Mouse (Mus musculus) kidney, embryonic 15.5 days (tissue): ENCODE results near the gene Drc7. TPM values are rescaled to one million over a fixed set of nuclear protein-coding genes. Genes with fewer than 3 reads are reported as not detected.

Experiments used
- ATAC-seq: fragments of 200-750 bp; cut with Nextera tagmentation; replicated peaks from 2 replicates; pipeline ENCODE4 v1.8.0; 2017; ENCODE audit warnings: moderate TSS enrichment; ENCODE audit not compliant: low FRiP score
- H3K27ac ChIP-seq: fragments of 300-500 bp; sonication (generic); 2 replicates; pipeline ENCODE4 v1.5.1; 2015; ENCODE audit warnings: mild to moderate bottlenecking, inconsistent platforms
- H3K27me3 ChIP-seq: fragments of 300-500 bp; sonication (generic); 2 replicates; pipeline ENCODE4 v1.6.1; 2015; ENCODE audit warnings: inconsistent platforms
- H3K36me3 ChIP-seq: fragments of 300-500 bp; sonication (generic); 2 replicates; pipeline ENCODE4 v1.6.1; 2015; ENCODE audit warnings: inconsistent platforms
- H3K4me1 ChIP-seq: fragments of 300-500 bp; sonication (generic); 2 replicates; pipeline ENCODE4 v1.6.1; 2015; ENCODE audit warnings: inconsistent platforms
- H3K4me2 ChIP-seq: fragments of 300-500 bp; sonication (generic); 2 replicates; pipeline ENCODE4 v1.6.1; 2015; ENCODE audit warnings: moderate library complexity, mild to moderate bottlenecking, inconsistent platforms
- H3K4me3 ChIP-seq: fragments of 300-500 bp; sonication (generic); replicated peaks from 2 replicates; pipeline ENCODE4 v1.5.1; 2015; ENCODE audit warnings: mild to moderate bottlenecking, inconsistent platforms
- H3K9ac ChIP-seq: fragments of 300-500 bp; sonication (generic); 2 replicates; pipeline ENCODE4 v1.6.1; 2015; ENCODE audit warnings: mild to moderate bottlenecking, inconsistent platforms
- H3K9me3 ChIP-seq: fragments of 300-500 bp; sonication (generic); replicated peaks from 2 replicates; pipeline ENCODE4 v1.6.1; 2016; ENCODE audit warnings: inconsistent platforms
- WGBS: fragments of 180-500 bp; shearing (Covaris S2); methylation state at CpG from one replicate; pipeline ENCODE4 v1.1.7; 2015; ENCODE audit warnings: mixed read lengths; 5-methylcytosine and 5-hydroxymethylcytosine counted together
- polyA plus RNA-seq: library from polyadenylated mRNA; unstranded; fragments of >200 nt; fragmentation: Nextera tagmentation; extraction: Ambion mirVana; gene quantifications from 2 replicates; pipeline ENCODE4 v1.2.1, GENCODE M21; 2015

Gene Drc7
- polyA plus RNA-seq, 1 experiment from 2014 or later, result not detected

DNA sequence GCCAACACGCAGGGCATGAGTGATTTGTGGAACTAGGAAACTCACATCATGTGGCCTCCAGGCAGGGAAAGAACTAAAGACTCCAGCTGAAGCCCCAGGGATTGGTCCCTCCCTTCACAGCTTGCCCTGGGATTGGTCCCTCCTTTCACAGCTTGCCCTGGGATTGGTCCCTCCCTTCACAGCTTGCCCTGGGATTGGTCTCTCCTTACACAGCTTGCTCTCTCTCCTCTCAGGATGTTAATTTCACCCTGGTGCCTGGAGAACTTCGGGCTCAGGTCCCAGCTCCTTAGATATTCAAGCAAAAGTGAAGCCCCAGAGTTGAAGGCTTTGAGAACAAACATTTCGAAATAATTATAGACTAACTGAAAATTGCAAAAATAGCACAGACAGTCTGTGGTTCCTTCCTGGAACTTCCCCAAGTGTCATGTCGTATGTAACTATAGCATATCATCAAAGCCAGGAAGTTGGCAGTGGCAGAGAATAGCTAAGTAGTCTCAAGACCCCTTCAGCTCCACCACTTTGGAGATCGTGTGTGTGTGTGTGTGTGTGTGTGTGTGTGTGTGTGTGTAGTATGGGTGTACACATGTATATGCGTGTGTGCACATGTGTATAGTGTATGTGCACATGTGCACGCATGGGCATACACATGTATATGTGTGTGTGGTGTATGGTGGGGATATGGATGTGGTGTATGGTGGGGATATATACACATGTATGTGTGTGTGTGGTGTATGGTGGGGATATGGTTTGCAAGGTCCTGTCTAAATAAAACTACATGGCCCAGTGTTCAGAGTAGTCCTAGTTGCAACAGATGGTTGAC is 17.6 kb upstream of the Drc7 start:
- Histone ChIP-seq H3K9me3 (no peaks in the 10 kb centered on the region), H3K4me3 (no peak overlapping the region), H3K4me2 (no peak overlapping the region), H3K27ac (no peak overlapping the region), H3K9ac (no peak overlapping the region), H3K27me3 (no peaks in the 10 kb centered on the region), H3K36me3 (no peaks in the 10 kb centered on the region), H3K4me1 (peaks cover 7% of the 10 kb centered on the region; the same call in 1 of the 2 replicates)
- WGBS, result 61% methylated on average over 7 of the region's 7 CpGs
- peak; percentile 70 for ATAC-seq

DNA sequence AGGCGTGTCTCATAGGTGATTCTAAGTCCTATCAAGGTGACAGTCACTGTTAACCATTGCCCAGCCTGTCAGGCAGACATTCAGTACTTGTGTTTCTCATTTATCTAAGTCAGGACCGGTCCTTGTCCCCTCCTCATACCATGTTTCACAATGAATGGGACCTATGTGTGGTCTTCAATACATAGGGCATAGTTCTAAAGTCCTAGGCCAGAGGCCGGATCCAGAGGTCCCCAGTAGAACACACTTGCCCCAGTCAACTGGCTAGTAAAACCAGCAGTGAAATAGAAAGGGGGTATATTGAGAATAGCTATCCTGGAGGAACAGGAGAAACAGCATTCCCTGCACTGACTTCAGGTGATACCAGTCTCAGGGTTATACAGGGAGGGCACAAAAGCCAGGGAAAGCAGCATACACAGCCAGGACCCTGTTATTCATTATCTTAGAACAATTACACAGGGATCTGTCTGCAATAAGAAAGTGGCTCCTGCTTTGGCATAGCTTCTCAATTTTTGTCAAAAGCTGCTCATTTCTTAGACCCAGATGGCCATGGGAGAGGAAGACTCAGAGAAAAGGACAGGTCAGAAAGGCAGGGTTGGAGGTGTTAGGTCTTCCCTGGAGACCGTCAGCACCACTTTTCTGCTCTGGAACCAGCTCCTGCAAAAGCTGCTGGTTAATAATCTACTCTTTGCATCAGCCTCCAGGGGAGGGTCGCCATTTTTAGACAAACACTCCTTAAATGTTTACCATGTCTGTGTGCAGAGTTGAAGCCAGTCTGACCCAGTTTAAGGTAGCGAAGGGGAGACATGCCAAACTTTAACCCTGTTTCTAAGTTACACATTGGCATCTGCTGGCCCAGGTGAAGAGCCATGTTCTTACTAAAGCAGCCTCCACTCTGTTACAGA is 12.8 kb upstream of the Drc7 start:
- H3K27ac ChIP-seq, result peak overlapping the region; percentile 94
- ATAC-seq, result peak; percentile 92

GRCm38 (mm10) chr8:95044811-95045210 is 10.1 kb upstream of the Drc7 start:
- no peak for ATAC-seq
- Histone ChIP-seq H3K36me3 (no peaks in the 10 kb centered on the region), H3K27me3 (no peaks in the 10 kb centered on the region), H3K27ac (no peak overlapping the region), H3K4me1 (peaks cover 9% of the 10 kb centered on the region; the same call in 1 of the 2 replicates), H3K9me3 (no peaks in the 10 kb centered on the region), H3K4me3 (no peak overlapping the region), H3K4me2 (no peak overlapping the region), H3K9ac (no peak overlapping the region)
- WGBS, result 72% methylated on average over 4 of the region's 4 CpGs

More for the DNA sequence above, 12.8 kb upstream of the Drc7 start:
- Histone ChIP-seq H3K4me3 (no peak overlapping the region), H3K9me3 (no peaks in the 10 kb centered on the region), H3K4me1 (peaks cover 11% of the 10 kb centered on the region; the same call in 1 of the 2 replicates), H3K36me3 (no peaks in the 10 kb centered on the region), H3K9ac (no peak overlapping the region), H3K4me2 (peak overlapping the region; percentile 37), H3K27me3 (no peaks in the 10 kb centered on the region)
- 59% methylated on average over 6 of the region's 6 CpGs for whole genome bisulfite sequencing

GRCm38 (mm10) chr8:95046982-95047381 is 7.9 kb upstream of the Drc7 start:
- Histone ChIP-seq H3K4me1 (peaks cover 9% of the 10 kb centered on the region; the same call in 1 of the 2 replicates), H3K36me3 (no peaks in the 10 kb centered on the region), H3K27me3 (no peaks in the 10 kb centered on the region), H3K27ac (no peak overlapping the region), H3K9ac (no peak overlapping the region), H3K4me3 (no peak overlapping the region), H3K9me3 (no peaks in the 10 kb centered on the region), H3K4me2 (no peak overlapping the region)
- no peak for ATAC-seq
- 57% methylated on average over 3 of the region's 3 CpGs for WGBS

DNA sequence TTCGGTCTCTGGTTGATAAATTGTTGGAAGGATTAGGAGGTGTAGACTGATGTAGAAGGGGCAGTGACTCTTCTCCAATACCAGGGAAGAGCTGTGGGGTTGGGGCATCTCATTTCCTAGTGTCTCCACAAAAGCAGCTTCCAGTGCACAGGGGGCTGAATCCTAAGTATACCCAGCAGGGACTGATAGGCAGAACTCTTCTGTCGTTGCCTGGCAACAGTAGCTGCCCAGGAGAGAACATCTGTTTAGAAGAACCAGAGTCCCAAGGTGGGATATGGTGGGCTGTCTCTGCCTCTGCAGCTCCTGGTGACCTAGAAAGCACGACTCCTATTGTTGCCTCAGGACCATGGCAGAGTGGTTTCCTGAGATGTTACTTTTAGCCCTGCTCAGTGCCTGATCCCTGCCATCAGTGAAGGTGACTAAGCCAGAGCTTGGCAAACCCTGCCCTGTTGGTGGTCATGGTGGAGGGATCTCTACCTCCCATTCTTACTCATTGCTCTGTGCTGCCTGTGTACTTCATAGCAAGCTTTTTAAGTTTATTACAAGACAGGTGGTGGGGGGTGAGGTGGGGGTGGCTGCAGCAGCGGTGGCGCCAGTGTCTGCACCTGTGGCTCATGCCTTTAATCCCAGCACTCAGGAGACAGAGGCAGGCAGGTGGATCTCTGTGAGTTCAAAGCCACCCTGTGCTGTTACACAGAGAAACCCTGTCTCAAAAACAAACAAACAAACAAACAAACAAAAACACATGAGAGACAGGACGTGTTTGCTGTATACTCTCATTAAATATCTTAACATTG is 6.8 kb upstream of the Drc7 start:
- H3K9me3 ChIP-seq, result no peaks in the 10 kb centered on the region
- H3K4me1 ChIP-seq, result peaks cover 4% of the 10 kb centered on the region; the same call in 1 of the 2 replicates
- ATAC-seq, result no peak
- H3K36me3 ChIP-seq, result no peaks in the 10 kb centered on the region
- no peak overlapping the region for H3K4me3 ChIP-seq
- WGBS, result 65% methylated on average over 6 of the region's 6 CpGs
- no peak overlapping the region for H3K4me2 ChIP-seq
- H3K27ac ChIP-seq, result no peak overlapping the region
- no peaks in the 10 kb centered on the region for H3K27me3 ChIP-seq
- no peak overlapping the region for H3K9ac ChIP-seq

DNA sequence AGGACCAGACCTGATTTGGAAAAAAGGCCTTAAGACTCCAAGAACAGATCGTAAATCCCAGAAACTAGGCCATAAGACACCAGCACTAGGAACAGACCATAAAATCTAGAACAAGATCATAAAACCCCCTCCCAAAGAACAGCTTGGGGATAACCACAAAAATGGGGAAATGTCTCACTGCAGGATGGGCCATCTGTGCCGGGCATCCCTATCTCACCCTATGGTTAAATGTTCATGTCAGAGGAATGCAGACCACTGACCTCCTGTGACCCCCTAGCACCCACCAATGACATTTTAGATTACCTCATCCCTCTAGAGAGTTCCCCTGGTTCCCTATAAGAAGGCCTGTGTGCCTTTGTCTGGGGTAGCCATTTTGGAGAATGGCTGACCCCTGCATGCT is 5.3 kb upstream of the Drc7 start:
- no peaks in the 10 kb centered on the region for H3K27me3 ChIP-seq
- H3K9me3 ChIP-seq, result no peaks in the 10 kb centered on the region
- no peak overlapping the region for H3K4me3 ChIP-seq
- no peak overlapping the region for H3K4me2 ChIP-seq
- H3K36me3 ChIP-seq, result no peaks in the 10 kb centered on the region
- WGBS, result 70% methylated on average over 2 of the region's 2 CpGs
- H3K4me1 ChIP-seq, result peaks cover 3% of the 10 kb centered on the region; the same call in 1 of the 2 replicates
- no peak overlapping the region for H3K27ac ChIP-seq
- ATAC-seq, result no peak
- no peak overlapping the region for H3K9ac ChIP-seq

DNA sequence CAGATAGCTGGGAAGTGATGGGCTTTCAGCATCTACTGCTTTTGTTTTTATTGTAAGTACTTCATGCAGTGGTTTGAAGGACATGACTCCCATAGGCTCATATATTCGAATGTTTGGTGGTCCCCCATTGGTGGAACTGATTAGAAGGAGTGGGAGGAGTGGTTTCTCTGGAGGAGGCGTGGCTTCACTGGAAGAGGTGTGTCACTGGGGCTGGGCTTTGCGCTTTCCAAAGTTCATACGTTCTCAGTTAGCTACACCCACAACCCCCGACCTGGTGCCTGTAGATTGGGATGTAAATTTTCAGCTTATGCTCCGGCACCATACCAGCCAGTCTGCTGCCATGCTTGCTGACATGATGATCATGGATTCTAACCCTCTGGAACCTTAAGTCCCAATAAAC is 465 bp upstream of the Drc7 start:
- H3K9me3 ChIP-seq, result no peaks in the 10 kb centered on the region
- H3K27ac ChIP-seq, result no peak overlapping the region
- no peaks in the 10 kb centered on the region for H3K36me3 ChIP-seq
- no peak overlapping the region for H3K9ac ChIP-seq
- no peak for ATAC-seq
- H3K27me3 ChIP-seq, result no peaks in the 10 kb centered on the region
- no peaks in the 10 kb centered on the region for H3K4me1 ChIP-seq
- no peak overlapping the region for H3K4me2 ChIP-seq
- H3K4me3 ChIP-seq, result no peak overlapping the region
- WGBS, result 56% methylated on average over 6 of the region's 6 CpGs

DNA sequence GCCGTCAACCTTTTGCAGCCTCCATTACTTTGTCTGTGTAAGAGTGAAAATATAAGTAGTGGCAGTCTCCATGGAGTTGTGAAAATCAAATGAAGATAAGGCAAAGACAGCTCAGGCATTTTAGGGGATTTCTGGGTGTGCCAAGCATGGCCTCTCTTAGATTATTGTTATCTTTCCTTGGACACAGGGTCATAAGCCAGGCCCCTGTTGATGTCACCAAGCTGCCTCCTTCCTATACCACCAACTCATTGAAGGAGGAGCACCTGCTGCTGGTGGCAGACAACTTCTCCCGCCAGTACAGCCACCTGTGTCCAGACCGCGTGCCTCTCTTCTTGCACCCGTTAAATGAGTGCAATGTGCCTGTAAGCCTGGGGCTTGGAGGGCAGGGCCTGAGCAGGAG is 1.5 kb downstream of the Drc7 start:
- 86% methylated on average over 5 of the region's 5 CpGs for WGBS
- Histone ChIP-seq H3K4me2 (no peak overlapping the region), H3K4me1 (no peaks in the 10 kb centered on the region), H3K27ac (no peak overlapping the region), H3K27me3 (no peaks in the 10 kb centered on the region), H3K9me3 (no peaks in the 10 kb centered on the region), H3K36me3 (no peaks in the 10 kb centered on the region), H3K9ac (no peak overlapping the region), H3K4me3 (no peak overlapping the region)
- no peak for ATAC-seq

- Histone ChIP-seq H3K9me3 (no peaks in the 10 kb centered on the region), H3K4me2 (no peak overlapping the region), H3K27me3 (no peaks in the 10 kb centered on the region), H3K4me3 (no peak overlapping the region), H3K9ac (no peak overlapping the region), H3K36me3 (no peaks in the 10 kb centered on the region), H3K4me1 (no peaks in the 10 kb centered on the region), H3K27ac (no peak overlapping the region)
- 71% methylated on average over 6 of the region's 6 CpGs for WGBS
- ATAC-seq, result no peak
These were observed 3.8 kb downstream of the Drc7 start for GRCm38 (mm10) chr8:95058661-95059060.

DNA sequence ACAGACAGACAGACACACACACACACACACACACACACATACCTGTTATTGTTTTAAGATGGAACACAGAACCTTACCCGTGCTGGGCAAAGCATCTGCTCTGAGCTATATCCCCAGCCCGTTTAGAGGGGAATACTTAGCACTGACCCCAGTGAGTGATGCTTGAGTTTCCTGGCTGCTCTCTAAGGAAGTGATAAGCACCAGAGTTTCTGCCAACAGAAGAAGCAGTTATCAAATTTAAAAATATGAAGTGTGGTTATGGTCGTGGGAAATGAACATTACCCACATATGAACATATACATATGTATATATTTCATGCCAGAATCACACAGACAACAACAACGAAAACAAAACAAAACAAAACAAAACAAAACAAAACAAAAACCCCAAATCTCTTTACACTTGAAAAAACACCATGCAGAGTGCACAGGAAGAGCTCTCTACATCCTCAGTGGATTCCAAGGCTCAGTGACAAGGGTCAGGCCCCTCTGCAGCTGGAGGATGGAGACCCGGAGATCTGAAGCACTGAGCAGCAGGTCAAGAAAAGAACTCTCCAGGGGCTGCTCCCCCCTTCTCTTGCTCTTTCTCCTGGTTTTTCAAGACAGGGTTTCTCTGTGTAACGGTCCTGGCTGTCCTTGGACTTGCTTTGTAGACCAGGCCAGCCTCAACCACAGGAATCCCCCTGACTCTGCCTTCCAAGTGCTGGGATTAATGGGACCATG is 5.1 kb downstream of the Drc7 start:
- Histone ChIP-seq H3K27ac (no peak overlapping the region), H3K27me3 (no peaks in the 10 kb centered on the region), H3K36me3 (no peaks in the 10 kb centered on the region), H3K4me3 (no peak overlapping the region), H3K9ac (no peak overlapping the region), H3K9me3 (no peaks in the 10 kb centered on the region), H3K4me1 (no peaks in the 10 kb centered on the region), H3K4me2 (no peak overlapping the region)
- WGBS, result 52% methylated on average over 6 of the region's 6 CpGs
- ATAC-seq, result no peak

GRCm38 (mm10) chr8:95064531-95064930 is 9.6 kb downstream of the Drc7 start:
- Histone ChIP-seq H3K27ac (no peak overlapping the region), H3K9me3 (no peaks in the 10 kb centered on the region), H3K4me1 (no peaks in the 10 kb centered on the region), H3K9ac (no peak overlapping the region), H3K4me3 (no peak overlapping the region), H3K36me3 (no peaks in the 10 kb centered on the region), H3K4me2 (no peak overlapping the region), H3K27me3 (no peaks in the 10 kb centered on the region)
- 81% methylated on average over 2 of the region's 2 CpGs for WGBS
- ATAC-seq, result no peak
